Mouse (Mus musculus) heart, adult 2 months (tissue): ENCODE measurements around the gene Igsf9b.

Source experiments
- CTCF ChIP-seq: fragments of 200-600 bp; IDR thresholded peaks from 2 replicates; pipeline ENCODE4 v1.8.1; 2022; ENCODE audit warnings: antibody characterized with exemption, mild to moderate bottlenecking, moderate library complexity
- EP300 ChIP-seq: fragments of 200-500 bp; IDR thresholded peaks from 2 replicates; pipeline ENCODE4 v1.6.1; 2011; ENCODE audit warnings: low read depth, low read length, control low read depth; ENCODE audit not compliant: insufficient read depth
- POLR2A ChIP-seq: fragments of 200-500 bp; IDR thresholded peaks from 2 replicates; pipeline ENCODE4 v1.6.1; 2011; ENCODE audit warnings: mild to moderate bottlenecking, low read depth, low read length, control low read depth; ENCODE audit not compliant: insufficient read depth

DNA sequence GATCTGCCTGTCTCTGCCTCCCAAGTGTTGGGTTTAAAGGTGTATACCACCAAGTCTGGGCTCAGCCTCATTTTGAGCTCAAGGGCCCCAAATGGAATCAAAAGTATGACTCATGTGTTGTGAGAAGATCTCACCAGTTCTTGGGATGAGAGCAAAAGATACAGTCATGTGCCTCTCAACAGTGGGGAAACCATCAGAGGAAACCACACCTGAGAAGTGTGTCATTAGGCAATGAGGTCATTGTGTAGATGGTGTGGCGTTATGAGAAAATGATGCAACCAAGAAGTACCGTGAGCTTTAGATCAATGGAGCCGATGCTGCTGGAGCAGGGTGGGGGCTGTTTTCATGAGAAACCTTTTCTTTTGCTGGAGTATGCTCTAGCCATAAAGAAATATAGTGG is 28.6 kb downstream of the Igsf9b start:
- TF ChIP-seq EP300 (no peak), POLR2A (no peak), CTCF (no peak)
